Mouse (Mus musculus): ENCODE results near the gene Tmem132b. TPM values are rescaled to one million over a fixed set of nuclear protein-coding genes. Genes with fewer than 3 reads are reported as not detected.

Tmem132b gene
- polyA plus RNA-seq, 1 experiment from 2014 or later = not detected

GRCm38 (mm10) chr5:125614348-125614747 lies 82.8 kb downstream of the Tmem132b start:
- 36% methylated on average over 2 of the region's 2 CpGs for WGBS
- no peak overlapping the region for H3K4me3 ChIP-seq (ENCODE audit: low read depth, low read length)
- TF ChIP-seq EP300 (IDR thresholded peaks at IDR 0.05) (no peak), CTCF (IDR thresholded peaks at IDR 0.05) (no peak)
- H3K27me3 ChIP-seq (replicated peaks; ENCODE audit: insufficient read depth, low read length) = no peaks in the 10 kb centered on the region
- DNase-seq (ENCODE audit: low spot score) = no peak
- H3K9ac ChIP-seq (replicated peaks; ENCODE audit: low read depth) = no peak overlapping the region
- no peak overlapping the region for H3K4me2 ChIP-seq (replicated peaks; ENCODE audit: low read depth, low read length)
- H3K27ac ChIP-seq (ENCODE audit: low read length) = no peak overlapping the region
- no peaks in the 10 kb centered on the region for H3K4me1 ChIP-seq (ENCODE audit: insufficient read depth, low read depth, low read length)
- no peak for ATAC-seq
- H3K36me3 ChIP-seq (ENCODE audit: insufficient read depth, low read length) = no peaks in the 10 kb centered on the region
- H3K9me3 ChIP-seq (ENCODE audit: low read length) = 0 out of 2 replicates have a peak, but pooled peaks cover 2% of the 10 kb centered on the region

- Histone ChIP-seq H3K27ac (ENCODE audit: low read length) (no peak overlapping the region), H3K4me2 (replicated peaks; ENCODE audit: low read depth, low read length) (no peak overlapping the region), H3K4me3 (ENCODE audit: low read depth, low read length) (no peak overlapping the region), H3K9me3 (ENCODE audit: low read length) (0 out of 2 replicates have a peak, but pooled peaks cover 2% of the 10 kb centered on the region), H3K9ac (replicated peaks; ENCODE audit: low read depth) (no peak overlapping the region), H3K36me3 (ENCODE audit: insufficient read depth, low read length) (no peaks in the 10 kb centered on the region), H3K27me3 (replicated peaks; ENCODE audit: insufficient read depth, low read length) (no peaks in the 10 kb centered on the region), H3K4me1 (ENCODE audit: insufficient read depth, low read depth, low read length) (no peaks in the 10 kb centered on the region)
- TF ChIP-seq EP300 (IDR thresholded peaks at IDR 0.05) (no peak), CTCF (IDR thresholded peaks at IDR 0.05) (no peak)
- 89% methylated on average over 1 of the region's 1 CpGs for WGBS
- no peak for DNase-seq (ENCODE audit: low spot score)
- no peak for ATAC-seq
Observed at GRCm38 (mm10) chr5:125617050-125617449, 85.5 kb downstream of the Tmem132b start.

- 83% methylated on average over 9 of the region's 9 CpGs for WGBS
- DNase-seq (ENCODE audit: low spot score) (no peak), ATAC-seq (no peak)
- Histone ChIP-seq H3K4me1 (ENCODE audit: insufficient read depth, low read depth, low read length) (no peaks in the 10 kb centered on the region), H3K4me3 (ENCODE audit: low read depth, low read length) (no peak overlapping the region), H3K36me3 (ENCODE audit: insufficient read depth, low read length) (no peaks in the 10 kb centered on the region), H3K27ac (ENCODE audit: low read length) (no peak overlapping the region), H3K9ac (replicated peaks; ENCODE audit: low read depth) (no peak overlapping the region), H3K27me3 (replicated peaks; ENCODE audit: insufficient read depth, low read length) (no peaks in the 10 kb centered on the region), H3K4me2 (replicated peaks; ENCODE audit: low read depth, low read length) (no peak overlapping the region), H3K9me3 (ENCODE audit: low read length) (no peaks in the 10 kb centered on the region)
- TF ChIP-seq CTCF (IDR thresholded peaks at IDR 0.05) = no peak
- no peak for TF ChIP-seq EP300 (IDR thresholded peaks at IDR 0.05)
Observed at GRCm38 (mm10) chr5:125627816-125628348, 96.3 kb downstream of the Tmem132b start.

- 69% methylated on average over 6 of the region's 6 CpGs for WGBS
- Histone ChIP-seq H3K27me3 (replicated peaks; ENCODE audit: insufficient read depth, low read length) (no peaks in the 10 kb centered on the region), H3K9me3 (ENCODE audit: low read length) (no peaks in the 10 kb centered on the region), H3K36me3 (ENCODE audit: insufficient read depth, low read length) (no peaks in the 10 kb centered on the region), H3K9ac (replicated peaks; ENCODE audit: low read depth) (no peak overlapping the region), H3K4me3 (ENCODE audit: low read depth, low read length) (no peak overlapping the region), H3K4me1 (ENCODE audit: insufficient read depth, low read depth, low read length) (no peaks in the 10 kb centered on the region), H3K4me2 (replicated peaks; ENCODE audit: low read depth, low read length) (no peak overlapping the region), H3K27ac (ENCODE audit: low read length) (no peak overlapping the region)
- no peak for TF ChIP-seq CTCF (IDR thresholded peaks at IDR 0.05)
- TF ChIP-seq EP300 (IDR thresholded peaks at IDR 0.05) = no peak
- DNase-seq (ENCODE audit: low spot score) (no peak), ATAC-seq (no peak)
Observed at GRCm38 (mm10) chr5:125634666-125635065, 103.1 kb downstream of the Tmem132b start.

GRCm38 (mm10) chr5:125640966-125641365 lies 109.4 kb downstream of the Tmem132b start:
- no peak overlapping the region for H3K9ac ChIP-seq (replicated peaks; ENCODE audit: low read depth)
- WGBS = 68% methylated on average over 1 of the region's 1 CpGs
- H3K4me1 ChIP-seq (ENCODE audit: insufficient read depth, low read depth, low read length) = no peaks in the 10 kb centered on the region
- no peak overlapping the region for H3K4me2 ChIP-seq (replicated peaks; ENCODE audit: low read depth, low read length)
- no peak for DNase-seq (ENCODE audit: low spot score)
- H3K27ac ChIP-seq (ENCODE audit: low read length) = no peak overlapping the region
- H3K9me3 ChIP-seq (ENCODE audit: low read length) = no peaks in the 10 kb centered on the region
- H3K36me3 ChIP-seq (ENCODE audit: insufficient read depth, low read length) = no peaks in the 10 kb centered on the region
- no peak overlapping the region for H3K4me3 ChIP-seq (ENCODE audit: low read depth, low read length)
- H3K27me3 ChIP-seq (replicated peaks; ENCODE audit: insufficient read depth, low read length) = no peaks in the 10 kb centered on the region
- ATAC-seq = no peak
- TF ChIP-seq CTCF (IDR thresholded peaks at IDR 0.05) = no peak
- TF ChIP-seq EP300 (IDR thresholded peaks at IDR 0.05) = no peak

- ATAC-seq (no peak), DNase-seq (ENCODE audit: low spot score) (no peak)
- H3K27me3 ChIP-seq (replicated peaks; ENCODE audit: insufficient read depth, low read length) = no peaks in the 10 kb centered on the region
- 38% methylated on average over 18 of the region's 18 CpGs for WGBS
- no peak overlapping the region for H3K27ac ChIP-seq (ENCODE audit: low read length)
- no peak for TF ChIP-seq CTCF (IDR thresholded peaks at IDR 0.05)
- TF ChIP-seq EP300 (IDR thresholded peaks at IDR 0.05) = no peak
- no peak overlapping the region for H3K4me3 ChIP-seq (ENCODE audit: low read depth, low read length)
- H3K4me1 ChIP-seq (ENCODE audit: insufficient read depth, low read depth, low read length) = no peaks in the 10 kb centered on the region
- H3K36me3 ChIP-seq (ENCODE audit: insufficient read depth, low read length) = no peaks in the 10 kb centered on the region
- no peak overlapping the region for H3K9ac ChIP-seq (replicated peaks; ENCODE audit: low read depth)
- H3K9me3 ChIP-seq (ENCODE audit: low read length) = no peaks in the 10 kb centered on the region
- no peak overlapping the region for H3K4me2 ChIP-seq (replicated peaks; ENCODE audit: low read depth, low read length)
Observed at GRCm38 (mm10) chr5:125641531-125642147, 110.1 kb downstream of the Tmem132b start.

All from lung, postnatal 0 days (tissue).